Mouse (Mus musculus): ENCODE data around the gene Olfr1140. TPM values are rescaled to one million over a fixed set of nuclear protein-coding genes. Genes with fewer than 3 reads are reported as not detected.

Olfr1140 gene
- polyA plus RNA-seq (2016; fragmentation: Nextera tagmentation; extraction: Ambion mirVana) = not detected in 2 replicates

GRCm38 (mm10) chr2:87743452-87743851 lies at the start of gene Olfr1140:
Olfr1140 (plus strand) TSS chr2:87743752.
- 83% methylated on average over 3 of the region's 3 CpGs for WGBS
- Histone ChIP-seq H3K4me1 (no peaks in the 10 kb centered on the region), H3K27ac (no peak within 1 kb of the TSS), H3K4me3 (no peak within 1 kb of the TSS), H3K36me3 (no peaks in the 10 kb centered on the region), H3K27me3 (ENCODE audit: low read depth, poor library complexity, severe bottlenecking) (no peaks in the 10 kb centered on the region), H3K9me3 (replicated peaks) (no peaks in the 10 kb centered on the region)
- no peak for DNase-seq (ENCODE audit: low spot score)

DNA sequence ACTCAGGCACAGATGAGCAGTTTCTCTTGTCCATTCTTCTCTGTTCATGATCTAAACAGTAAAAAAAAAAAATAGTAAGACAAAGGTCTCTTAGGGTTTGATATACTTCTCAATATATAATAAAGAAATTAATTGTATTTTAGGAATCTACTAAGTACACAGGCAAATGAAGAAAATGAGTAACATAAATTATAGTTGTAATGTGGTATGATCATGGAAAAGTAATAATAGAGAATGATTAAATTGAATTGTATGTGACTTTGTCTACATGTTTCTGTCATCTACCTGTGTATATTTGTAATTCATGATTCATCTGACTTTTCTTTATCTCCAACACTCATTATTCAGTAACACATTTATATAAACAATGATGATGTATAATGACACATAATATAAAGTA lies 49.7 kb upstream of the Olfr1140 start, which contains the start of gene Olfr1136:
TSS of gene Olfr1136 (minus strand) at position 101 of the 400 bp plus-strand sequence.
- no peaks in the 10 kb centered on the region for H3K9me3 ChIP-seq (replicated peaks)
- DNase-seq (ENCODE audit: low spot score) = no peak
- no peaks in the 10 kb centered on the region for H3K27me3 ChIP-seq (ENCODE audit: low read depth, poor library complexity, severe bottlenecking)
- H3K4me3 ChIP-seq = no peak within 1 kb of the TSS
- no peaks in the 10 kb centered on the region for H3K4me1 ChIP-seq
- H3K36me3 ChIP-seq = no peaks in the 10 kb centered on the region
- no peak within 1 kb of the TSS for H3K27ac ChIP-seq

GRCm38 (mm10) chr2:87713079-87713478 lies 30.5 kb upstream of the Olfr1140 start, which contains the start of gene Olfr1137:
Olfr1137 (minus strand) TSS chr2:87713179.
- Histone ChIP-seq H3K4me3 (no peak within 1 kb of the TSS), H3K36me3 (no peaks in the 10 kb centered on the region), H3K27ac (no peak within 1 kb of the TSS), H3K4me1 (no peaks in the 10 kb centered on the region), H3K27me3 (ENCODE audit: low read depth, poor library complexity, severe bottlenecking) (no peaks in the 10 kb centered on the region), H3K9me3 (replicated peaks) (no peaks in the 10 kb centered on the region)
- DNase-seq (ENCODE audit: low spot score) = no peak

DNA sequence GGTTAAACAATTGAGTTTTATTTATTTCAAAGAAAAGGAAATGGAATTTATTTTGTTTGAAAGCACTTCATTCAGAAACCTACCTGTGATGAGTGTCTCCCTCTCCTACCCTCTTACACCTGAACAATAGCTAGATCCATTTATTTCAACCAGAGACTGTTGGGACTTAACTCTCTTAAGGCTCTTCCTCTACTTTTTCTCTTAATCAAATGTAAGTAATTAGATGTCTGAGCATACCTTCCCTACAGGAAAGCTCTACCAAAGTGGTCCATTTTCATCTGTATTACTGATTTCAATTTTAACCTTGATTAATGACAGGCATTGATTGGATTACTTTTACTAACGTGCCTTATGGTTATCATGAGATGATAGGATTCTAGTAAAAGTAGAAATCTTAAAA lies 3.7 kb upstream of the Olfr1140 start, which contains the start of gene Olfr1138:
TSS of gene Olfr1138 (minus strand) at position 101 of the 400 bp plus-strand sequence.
- 81% methylated on average over 1 of the region's 1 CpGs for WGBS
- H3K36me3 ChIP-seq = no peaks in the 10 kb centered on the region

GRCm38 (mm10) chr2:87753891-87754290 lies 10.3 kb downstream of the Olfr1140 start, which contains the start of gene Olfr1141:
Olfr1141 (minus strand) TSS chr2:87753991.
- H3K9me3 ChIP-seq (replicated peaks) = no peaks in the 10 kb centered on the region
- no peaks in the 10 kb centered on the region for H3K4me1 ChIP-seq
- no peak for DNase-seq (ENCODE audit: low spot score)
- no peaks in the 10 kb centered on the region for H3K36me3 ChIP-seq
- H3K4me3 ChIP-seq = no peak within 1 kb of the TSS
- H3K27me3 ChIP-seq (ENCODE audit: low read depth, poor library complexity, severe bottlenecking) = no peaks in the 10 kb centered on the region
- H3K27ac ChIP-seq = no peak within 1 kb of the TSS
- 89% methylated on average over 1 of the region's 1 CpGs for WGBS

More for the DNA sequence above, 3.7 kb upstream of the Olfr1140 start, which contains the start of gene Olfr1138:
- Histone ChIP-seq H3K27ac (no peak within 1 kb of the TSS), H3K4me1 (no peaks in the 10 kb centered on the region), H3K9me3 (replicated peaks) (no peaks in the 10 kb centered on the region), H3K4me3 (no peak within 1 kb of the TSS), H3K27me3 (ENCODE audit: low read depth, poor library complexity, severe bottlenecking) (no peaks in the 10 kb centered on the region)
- no peak for DNase-seq (ENCODE audit: low spot score)

DNA sequence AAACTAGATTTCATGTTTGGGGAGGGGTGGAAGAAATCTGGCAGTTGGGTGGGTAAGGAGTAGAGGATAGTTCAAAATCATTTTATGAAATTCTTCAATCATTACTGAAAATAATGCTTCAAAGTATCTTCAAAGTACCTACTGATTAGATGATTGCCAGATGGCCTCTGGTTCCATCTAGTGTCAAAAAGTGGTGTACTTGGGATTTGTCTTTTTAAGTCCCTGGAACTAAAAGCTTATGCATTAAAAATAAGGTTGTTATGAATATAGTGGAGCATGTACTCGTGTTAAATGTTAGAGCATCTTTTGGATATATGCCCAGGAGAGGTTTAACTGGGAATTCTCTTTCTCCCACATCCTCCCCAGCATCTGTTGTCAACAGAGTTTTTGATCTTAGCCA lies 32.6 kb downstream of the Olfr1140 start:
- no peaks in the 10 kb centered on the region for H3K4me1 ChIP-seq
- DNase-seq (ENCODE audit: low spot score) = no peak
- no peaks in the 10 kb centered on the region for H3K27me3 ChIP-seq (ENCODE audit: low read depth, poor library complexity, severe bottlenecking)
- H3K27ac ChIP-seq = no peak overlapping the region
- WGBS = 62% methylated on average over 1 of the region's 1 CpGs
- H3K9me3 ChIP-seq (replicated peaks) = no peaks in the 10 kb centered on the region
- no peaks in the 10 kb centered on the region for H3K36me3 ChIP-seq
- H3K4me3 ChIP-seq = no peak overlapping the region

DNA sequence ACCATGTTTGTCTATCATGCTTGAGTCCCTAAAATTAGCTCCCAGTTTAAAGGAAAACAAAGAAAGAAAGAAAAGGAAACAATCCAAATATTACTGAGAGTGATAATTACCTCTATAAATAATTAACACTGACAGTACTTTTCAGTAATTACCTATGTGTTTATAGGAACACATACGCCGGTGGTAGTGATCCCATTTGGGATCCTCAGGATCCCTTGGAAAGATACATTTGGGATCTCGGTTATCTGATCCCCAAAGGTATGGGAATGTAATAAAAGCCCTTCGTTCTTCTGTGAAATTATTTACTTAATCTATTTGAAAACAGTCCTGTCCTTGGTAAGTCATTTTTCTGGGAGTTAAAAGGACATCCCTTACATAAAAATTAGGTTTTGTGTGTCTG lies 35.6 kb downstream of the Olfr1140 start, which contains the start of gene Olfr152:
TSS of gene Olfr152 (plus strand) at position 301 of the 400 bp plus-strand sequence.
- Histone ChIP-seq H3K36me3 (no peaks in the 10 kb centered on the region), H3K27me3 (ENCODE audit: low read depth, poor library complexity, severe bottlenecking) (no peaks in the 10 kb centered on the region), H3K4me1 (no peaks in the 10 kb centered on the region), H3K27ac (no peak within 1 kb of the TSS), H3K9me3 (replicated peaks) (no peaks in the 10 kb centered on the region), H3K4me3 (no peak within 1 kb of the TSS)
- 93% methylated on average over 4 of the region's 4 CpGs for WGBS
- no peak for DNase-seq (ENCODE audit: low spot score)

Other genes starting within 250 kb of the Olfr1140 start
- not detected in 2 replicates for gene Pramel7, start 246.7 kb upstream of the Olfr1140 start, polyA plus RNA-seq (2016; fragmentation: Nextera tagmentation; extraction: Ambion mirVana)
- not detected in 2 replicates for gene Pramel6, start 237.2 kb upstream of the Olfr1140 start, polyA plus RNA-seq (2016; fragmentation: Nextera tagmentation; extraction: Ambion mirVana)
- not detected in 2 replicates for gene Olfr153, start 212.0 kb upstream of the Olfr1140 start, polyA plus RNA-seq (2016; fragmentation: Nextera tagmentation; extraction: Ambion mirVana)
- not detected in 2 replicates for gene Olfr1128, start 198.2 kb upstream of the Olfr1140 start, polyA plus RNA-seq (2016; fragmentation: Nextera tagmentation; extraction: Ambion mirVana)
- gene Olfr1129, start 169.8 kb upstream of the Olfr1140 start, polyA plus RNA-seq (2016; fragmentation: Nextera tagmentation; extraction: Ambion mirVana) = not detected in 2 replicates
- gene Olfr1130, start 137.5 kb upstream of the Olfr1140 start, polyA plus RNA-seq (2016; fragmentation: Nextera tagmentation; extraction: Ambion mirVana) = not detected in 2 replicates
- gene Olfr1131, start 116.6 kb upstream of the Olfr1140 start, polyA plus RNA-seq (2016; fragmentation: Nextera tagmentation; extraction: Ambion mirVana) = not detected in 2 replicates
- not detected in 2 replicates for gene Olfr1132, start 106.2 kb upstream of the Olfr1140 start, polyA plus RNA-seq (2016; fragmentation: Nextera tagmentation; extraction: Ambion mirVana)
- not detected in 2 replicates for gene Olfr1133, start 96.4 kb upstream of the Olfr1140 start, polyA plus RNA-seq (2016; fragmentation: Nextera tagmentation; extraction: Ambion mirVana)
- not detected in 2 replicates for gene Olfr1134, start 85.3 kb upstream of the Olfr1140 start, polyA plus RNA-seq (2016; fragmentation: Nextera tagmentation; extraction: Ambion mirVana)
- not detected in 2 replicates for gene Olfr1135, start 70.1 kb upstream of the Olfr1140 start, polyA plus RNA-seq (2016; fragmentation: Nextera tagmentation; extraction: Ambion mirVana)
- gene Olfr1136, start 49.8 kb upstream of the Olfr1140 start, polyA plus RNA-seq (2016; fragmentation: Nextera tagmentation; extraction: Ambion mirVana) = not detected in 2 replicates
- gene Olfr1137, start 30.6 kb upstream of the Olfr1140 start, polyA plus RNA-seq (2016; fragmentation: Nextera tagmentation; extraction: Ambion mirVana) = not detected in 2 replicates
- gene Olfr1138, start 3.8 kb upstream of the Olfr1140 start, polyA plus RNA-seq (2016; fragmentation: Nextera tagmentation; extraction: Ambion mirVana) = not detected in 2 replicates
- gene Olfr1141, start 10.2 kb downstream of the Olfr1140 start, polyA plus RNA-seq (2016; fragmentation: Nextera tagmentation; extraction: Ambion mirVana) = not detected in 2 replicates
- gene Olfr152, start 35.7 kb downstream of the Olfr1140 start, polyA plus RNA-seq (2016; fragmentation: Nextera tagmentation; extraction: Ambion mirVana) = not detected in 2 replicates
- gene Olfr1143, start 56.8 kb downstream of the Olfr1140 start, polyA plus RNA-seq (2016; fragmentation: Nextera tagmentation; extraction: Ambion mirVana) = not detected in 2 replicates
- gene Olfr1145, start 66.1 kb downstream of the Olfr1140 start, polyA plus RNA-seq (2016; fragmentation: Nextera tagmentation; extraction: Ambion mirVana) = not detected in 2 replicates
- not detected in 2 replicates for gene Olfr1148, start 86.8 kb downstream of the Olfr1140 start, polyA plus RNA-seq (2016; fragmentation: Nextera tagmentation; extraction: Ambion mirVana)
- not detected in 2 replicates for gene Olfr1150-ps1, start 100.2 kb downstream of the Olfr1140 start, polyA plus RNA-seq (2016; fragmentation: Nextera tagmentation; extraction: Ambion mirVana)
- gene Olfr1151, start 112.1 kb downstream of the Olfr1140 start, polyA plus RNA-seq (2016; fragmentation: Nextera tagmentation; extraction: Ambion mirVana) = not detected in 2 replicates
- gene Olfr1152, start 122.7 kb downstream of the Olfr1140 start, polyA plus RNA-seq (2016; fragmentation: Nextera tagmentation; extraction: Ambion mirVana) = 0.03 TPM in 1 of 2 replicates, not detected in the other
- gene Olfr1153, start 151.2 kb downstream of the Olfr1140 start, polyA plus RNA-seq (2016; fragmentation: Nextera tagmentation; extraction: Ambion mirVana) = not detected in 2 replicates
- not detected in 2 replicates for gene Olfr1154, start 161.4 kb downstream of the Olfr1140 start, polyA plus RNA-seq (2016; fragmentation: Nextera tagmentation; extraction: Ambion mirVana)
- gene Olfr1155, start 201.4 kb downstream of the Olfr1140 start, polyA plus RNA-seq (2016; fragmentation: Nextera tagmentation; extraction: Ambion mirVana) = not detected in 2 replicates
- gene Olfr1156, start 209.3 kb downstream of the Olfr1140 start, polyA plus RNA-seq (2016; fragmentation: Nextera tagmentation; extraction: Ambion mirVana) = not detected in 2 replicates
- gene Olfr1157, start 224.5 kb downstream of the Olfr1140 start, polyA plus RNA-seq (2016; fragmentation: Nextera tagmentation; extraction: Ambion mirVana) = not detected in 2 replicates
- not detected in 2 replicates for gene Olfr74, start 230.9 kb downstream of the Olfr1140 start, polyA plus RNA-seq (2016; fragmentation: Nextera tagmentation; extraction: Ambion mirVana)
- gene Olfr1158, start 246.4 kb downstream of the Olfr1140 start, polyA plus RNA-seq (2016; fragmentation: Nextera tagmentation; extraction: Ambion mirVana) = not detected in 2 replicates

All from limb, embryonic 10.5 days (tissue).